Mouse (Mus musculus): Measurements from ENCODE around the gene Xpnpep1. TPM values are rescaled to one million over a fixed set of nuclear protein-coding genes. Genes with fewer than 3 reads are reported as not detected.
A peak's percentile ranks its signal among the peaks of the same experiment; 100 is the strongest.

Gene Xpnpep1
- polyA plus RNA-seq, 1 experiment from 2014 or later, result 109 TPM

GRCm38 (mm10) chr19:53047208-53047607, 7.2 kb upstream of the Xpnpep1 start:
- H3K4me2 ChIP-seq, result no peak overlapping the region
- H3K27ac ChIP-seq, result no peak overlapping the region
- WGBS (ENCODE audit: insufficient replicate concordance), result 79% methylated on average over 5 of the region's 5 CpGs
- ATAC-seq (ENCODE audit: low read depth) (no peak), DNase-seq (no peak)
- H3K9me3 ChIP-seq (replicated peaks), result no peaks in the 10 kb centered on the region
- H3K9ac ChIP-seq, result no peak overlapping the region
- no peak overlapping the region for H3K4me3 ChIP-seq (replicated peaks)
- no peaks in the 10 kb centered on the region for H3K36me3 ChIP-seq
- no peaks in the 10 kb centered on the region for H3K27me3 ChIP-seq
- H3K4me1 ChIP-seq (replicated peaks), result peaks cover 13% of the 10 kb centered on the region

DNA sequence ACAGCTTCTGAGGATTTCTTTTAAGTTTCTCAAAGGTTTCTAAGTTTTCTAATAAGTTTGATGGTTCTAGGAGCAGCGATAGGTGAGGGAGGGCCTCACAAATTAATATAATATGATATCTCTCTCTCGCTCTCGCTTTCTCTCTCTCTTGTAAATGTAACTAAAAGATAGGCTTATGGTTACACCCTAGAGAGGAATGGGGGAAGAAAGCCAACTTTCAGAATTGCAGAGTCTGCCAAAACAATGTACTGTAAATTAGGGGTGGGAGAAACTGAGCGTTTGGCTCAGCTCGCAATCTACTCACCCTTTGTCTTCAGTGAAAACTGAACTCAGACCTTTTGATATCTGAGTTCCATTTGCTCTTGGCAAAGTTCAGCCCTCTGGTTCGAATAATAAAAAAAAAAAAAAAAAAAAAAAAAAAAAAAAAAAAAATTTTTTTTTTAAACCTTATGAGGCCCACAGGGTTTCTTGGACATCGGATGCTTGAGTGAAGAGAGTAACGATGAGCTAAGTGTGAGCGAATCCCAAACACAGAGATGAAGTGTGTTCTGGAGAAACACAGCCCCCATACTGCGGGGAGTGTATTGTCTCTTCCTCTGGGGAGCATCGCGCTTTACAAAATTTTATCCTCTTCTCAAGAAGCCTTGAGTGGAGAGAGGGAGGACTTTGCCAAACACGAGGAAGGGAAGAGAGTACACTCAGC, 3.6 kb upstream of the Xpnpep1 start:
- no peak for ATAC-seq (ENCODE audit: low read depth)
- Histone ChIP-seq H3K27ac (no peak overlapping the region), H3K9me3 (replicated peaks) (no peaks in the 10 kb centered on the region), H3K4me1 (replicated peaks) (peaks cover 15% of the 10 kb centered on the region), H3K36me3 (no peaks in the 10 kb centered on the region), H3K27me3 (no peaks in the 10 kb centered on the region), H3K4me2 (no peak overlapping the region), H3K4me3 (replicated peaks) (no peak overlapping the region), H3K9ac (no peak overlapping the region)
- WGBS (ENCODE audit: insufficient replicate concordance), result 76% methylated on average over 13 of the region's 13 CpGs
- no peak for DNase-seq

DNA sequence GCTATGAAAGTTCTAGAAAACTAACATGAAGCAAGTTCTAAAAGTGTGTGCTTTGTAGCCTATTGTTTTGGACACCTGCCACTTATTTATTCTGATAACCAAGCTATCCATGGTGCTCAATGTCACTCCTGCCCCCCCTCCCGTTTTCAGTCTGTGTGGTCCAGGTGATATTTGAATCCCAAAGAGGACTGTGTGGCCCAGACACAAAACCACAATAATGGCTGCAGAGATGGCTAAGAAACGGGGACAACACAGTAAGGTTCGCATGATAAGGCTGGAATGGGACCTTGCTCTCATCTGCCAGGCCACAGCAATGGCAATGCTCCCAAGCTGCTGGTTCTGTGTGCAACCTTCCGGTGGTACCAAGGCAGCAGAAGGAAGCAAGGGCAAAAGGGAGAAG, 1.6 kb upstream of the Xpnpep1 start:
- DNase-seq (no peak), ATAC-seq (ENCODE audit: low read depth) (no peak)
- Histone ChIP-seq H3K4me2 (no peak overlapping the region), H3K36me3 (no peaks in the 10 kb centered on the region), H3K9ac (no peak overlapping the region), H3K9me3 (replicated peaks) (no peaks in the 10 kb centered on the region), H3K27me3 (no peaks in the 10 kb centered on the region), H3K4me3 (replicated peaks) (no peak overlapping the region), H3K4me1 (replicated peaks) (peaks cover 28% of the 10 kb centered on the region), H3K27ac (no peak overlapping the region)
- 46% methylated on average over 4 of the region's 4 CpGs for WGBS (ENCODE audit: insufficient replicate concordance)

DNA sequence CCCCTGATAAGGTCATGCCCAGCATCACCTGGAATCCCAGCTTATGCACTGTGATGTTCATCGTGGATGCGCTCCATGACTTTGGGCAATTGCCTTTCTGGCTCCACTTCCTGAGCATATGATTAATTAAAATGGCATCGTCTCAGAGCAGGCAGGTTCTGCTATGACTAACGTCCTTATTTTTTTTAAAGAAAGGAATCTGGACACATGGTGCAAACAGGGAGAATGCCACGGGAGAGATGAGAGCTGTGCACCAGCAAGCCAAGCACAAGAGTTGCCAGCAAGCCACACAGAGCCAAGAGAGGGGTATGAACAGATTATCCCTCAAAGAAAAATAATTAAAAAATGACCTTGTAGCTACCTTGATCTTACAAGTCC, 1.1 kb upstream of the Xpnpep1 start:
- no peak for ATAC-seq (ENCODE audit: low read depth)
- 73% methylated on average over 5 of the region's 5 CpGs for WGBS (ENCODE audit: insufficient replicate concordance)
- no peaks in the 10 kb centered on the region for H3K27me3 ChIP-seq
- DNase-seq, result no peak
- peaks cover 2% of the 10 kb centered on the region for H3K36me3 ChIP-seq
- no peak overlapping the region for H3K4me2 ChIP-seq
- H3K4me1 ChIP-seq (replicated peaks), result peaks cover 32% of the 10 kb centered on the region
- H3K4me3 ChIP-seq (replicated peaks), result no peak overlapping the region
- H3K27ac ChIP-seq, result no peak overlapping the region
- no peak overlapping the region for H3K9ac ChIP-seq
- no peaks in the 10 kb centered on the region for H3K9me3 ChIP-seq (replicated peaks)

DNA sequence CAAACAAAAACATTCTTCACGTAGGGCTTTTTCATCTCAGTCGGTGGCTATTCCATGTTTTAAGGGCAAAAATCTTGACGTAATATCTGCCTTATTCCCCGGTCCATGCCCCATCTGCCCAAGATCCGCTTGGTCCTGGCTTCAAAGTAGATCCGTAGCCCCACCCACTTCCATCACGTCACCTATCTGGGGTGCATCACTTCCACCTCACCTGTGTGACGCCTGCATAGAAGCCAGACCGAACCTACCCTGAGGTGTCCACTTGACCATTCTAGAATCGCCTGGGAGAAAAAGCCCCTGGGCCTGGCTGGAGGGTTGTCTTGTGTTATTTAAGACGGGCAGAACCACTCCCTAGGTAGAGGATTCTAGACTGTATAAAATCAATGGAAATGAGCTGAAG, 924 bp downstream of the Xpnpep1 start:
- no peaks in the 10 kb centered on the region for H3K9me3 ChIP-seq (replicated peaks)
- DNase-seq (peak; percentile 29), ATAC-seq (ENCODE audit: low read depth) (no peak)
- peaks cover 5% of the 10 kb centered on the region for H3K36me3 ChIP-seq
- H3K4me2 ChIP-seq, result peak overlapping the region; percentile 80
- peak overlapping the region; percentile 77 for H3K4me3 ChIP-seq (replicated peaks)
- no peaks in the 10 kb centered on the region for H3K27me3 ChIP-seq
- H3K4me1 ChIP-seq (replicated peaks), result peaks cover 51% of the 10 kb centered on the region
- 39% methylated on average over 11 of the region's 11 CpGs for WGBS (ENCODE audit: insufficient replicate concordance)
- peak overlapping the region; percentile 60 for H3K9ac ChIP-seq
- peak overlapping the region; percentile 62 for H3K27ac ChIP-seq

DNA sequence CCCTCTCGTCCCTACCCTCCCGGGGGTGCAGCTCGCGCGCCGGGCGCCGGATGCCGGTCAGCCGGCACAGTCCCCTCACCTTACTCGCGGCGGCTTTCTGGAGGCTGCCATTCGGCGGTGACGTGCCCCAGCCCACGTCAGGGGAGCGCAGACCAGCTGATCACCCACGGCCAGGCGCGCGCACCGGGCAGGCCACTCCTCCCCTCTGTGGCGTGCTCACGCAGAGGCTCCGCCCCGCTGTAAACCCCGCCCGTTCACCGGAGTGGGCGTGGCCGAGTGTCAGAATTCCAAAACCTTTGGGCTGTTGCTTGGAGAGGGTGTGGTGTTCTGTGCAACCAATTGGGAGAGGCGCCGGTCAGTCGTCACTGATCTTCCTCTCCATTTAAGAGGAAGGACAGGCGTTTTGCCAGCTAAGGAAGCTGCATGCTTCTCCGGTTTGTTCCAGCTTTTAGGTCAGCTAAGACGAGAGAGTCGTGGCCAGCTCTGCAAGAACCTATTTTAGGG, 1.5 kb downstream of the Xpnpep1 start:
- peak overlapping the region; percentile 80 for H3K4me2 ChIP-seq
- ATAC-seq (ENCODE audit: low read depth), result peak; percentile 98
- H3K4me3 ChIP-seq (replicated peaks), result peak overlapping the region; percentile 77
- no peaks in the 10 kb centered on the region for H3K27me3 ChIP-seq
- H3K27ac ChIP-seq, result peak overlapping the region; percentile 84
- WGBS (ENCODE audit: insufficient replicate concordance), result under 1% methylated on average over 39 of the region's 39 CpGs
- H3K4me1 ChIP-seq (replicated peaks), result peaks cover 53% of the 10 kb centered on the region
- peak; percentile 99 for DNase-seq
- peaks cover 5% of the 10 kb centered on the region for H3K36me3 ChIP-seq
- peak overlapping the region; percentile 93 for H3K9ac ChIP-seq
- H3K9me3 ChIP-seq (replicated peaks), result no peaks in the 10 kb centered on the region

GRCm38 (mm10) chr19:53037925-53038419, 2.0 kb downstream of the Xpnpep1 start:
- ATAC-seq (ENCODE audit: low read depth), result no peak
- under 1% methylated on average over 28 of the region's 28 CpGs for WGBS (ENCODE audit: insufficient replicate concordance)
- peaks cover 58% of the 10 kb centered on the region for H3K4me1 ChIP-seq (replicated peaks)

GRCm38 (mm10) chr19:53033159-53033943, 6.7 kb downstream of the Xpnpep1 start:
- Histone ChIP-seq H3K9ac (peak overlapping the region; percentile 66), H3K27me3 (no peaks in the 10 kb centered on the region), H3K9me3 (replicated peaks) (no peaks in the 10 kb centered on the region), H3K4me2 (peak overlapping the region; percentile 67), H3K27ac (peak overlapping the region; percentile 97), H3K4me1 (replicated peaks) (peaks cover 84% of the 10 kb centered on the region), H3K4me3 (replicated peaks) (peak overlapping the region; percentile 30), H3K36me3 (peaks cover 38% of the 10 kb centered on the region)
- DNase-seq (peak; percentile 54), ATAC-seq (ENCODE audit: low read depth) (peak; percentile 78)
- WGBS (ENCODE audit: insufficient replicate concordance), result 48% methylated on average over 10 of the region's 10 CpGs

More at GRCm38 (mm10) chr19:53037925-53038419, 2.0 kb downstream of the Xpnpep1 start:
- H3K27me3 ChIP-seq, result no peaks in the 10 kb centered on the region
- H3K36me3 ChIP-seq, result peaks cover 5% of the 10 kb centered on the region
- peak overlapping the region; percentile 84 for H3K27ac ChIP-seq
- H3K4me3 ChIP-seq (replicated peaks), result peak overlapping the region; percentile 77
- H3K4me2 ChIP-seq, result peak overlapping the region; percentile 80
- H3K9me3 ChIP-seq (replicated peaks), result no peaks in the 10 kb centered on the region
- no peak for DNase-seq
- H3K9ac ChIP-seq, result peak overlapping the region; percentile 93

- Histone ChIP-seq H3K9me3 (replicated peaks) (no peaks in the 10 kb centered on the region), H3K9ac (peak overlapping the region; percentile 66), H3K4me1 (replicated peaks) (peaks cover 82% of the 10 kb centered on the region), H3K27me3 (no peaks in the 10 kb centered on the region), H3K27ac (peak overlapping the region; percentile 97), H3K4me3 (replicated peaks) (peak overlapping the region; percentile 30), H3K36me3 (peaks cover 45% of the 10 kb centered on the region), H3K4me2 (peak overlapping the region; percentile 67)
- 19% methylated on average over 3 of the region's 3 CpGs for WGBS (ENCODE audit: insufficient replicate concordance)
- DNase-seq (peak; percentile 49), ATAC-seq (ENCODE audit: low read depth) (peak; percentile 69)
Observed at GRCm38 (mm10) chr19:53032647-53033046, 7.4 kb downstream of the Xpnpep1 start.

- Histone ChIP-seq H3K4me3 (replicated peaks) (peak overlapping the region; percentile 36), H3K27me3 (no peaks in the 10 kb centered on the region)
Observed at GRCm38 (mm10) chr19:53031957-53032371, 8.1 kb downstream of the Xpnpep1 start.

GRCm38 (mm10) chr19:53030279-53030678, 9.7 kb downstream of the Xpnpep1 start:
- no peak overlapping the region for H3K9ac ChIP-seq
- no peak overlapping the region for H3K4me3 ChIP-seq (replicated peaks)
- 95% methylated on average over 6 of the region's 6 CpGs for WGBS (ENCODE audit: insufficient replicate concordance)
- H3K36me3 ChIP-seq, result peaks cover 62% of the 10 kb centered on the region
- no peaks in the 10 kb centered on the region for H3K9me3 ChIP-seq (replicated peaks)
- no peak for DNase-seq
- no peaks in the 10 kb centered on the region for H3K27me3 ChIP-seq
- no peak for ATAC-seq (ENCODE audit: low read depth)
- H3K4me2 ChIP-seq, result no peak overlapping the region
- peaks cover 58% of the 10 kb centered on the region for H3K4me1 ChIP-seq (replicated peaks)
- H3K27ac ChIP-seq, result no peak overlapping the region

More at GRCm38 (mm10) chr19:53031957-53032371, 8.1 kb downstream of the Xpnpep1 start:
- H3K36me3 ChIP-seq, result peaks cover 52% of the 10 kb centered on the region
- peak; percentile 72 for DNase-seq
- H3K9me3 ChIP-seq (replicated peaks), result no peaks in the 10 kb centered on the region
- ATAC-seq (ENCODE audit: low read depth), result peak; percentile 89
- H3K4me2 ChIP-seq, result peak overlapping the region; percentile 67
- peak overlapping the region; percentile 66 for H3K9ac ChIP-seq
- H3K27ac ChIP-seq, result peak overlapping the region; percentile 97
- 10% methylated on average over 8 of the region's 8 CpGs for WGBS (ENCODE audit: insufficient replicate concordance)
- peaks cover 75% of the 10 kb centered on the region for H3K4me1 ChIP-seq (replicated peaks)
